Mouse (Mus musculus): ENCODE measurements at regions not wholly inside any gene's neighbourhood (a gene's known extent, or its start where the extent isn't known, plus 50 kb on each side); places are given as distances from the start of the nearest gene placed in this dataset.

- Histone ChIP-seq H3K36me3 (no peaks in the 10 kb centered on the region), H3K27ac (replicated peaks) (no peak overlapping the region), H3K4me2 (no peak overlapping the region), H3K4me3 (no peak overlapping the region), H3K4me1 (replicated peaks) (no peaks in the 10 kb centered on the region), H3K9ac (no peak overlapping the region), H3K27me3 (no peaks in the 10 kb centered on the region), H3K9me3 (no peaks in the 10 kb centered on the region)
- WGBS, result 77% methylated on average over 14 of the region's 14 CpGs
- ATAC-seq (ENCODE audit: low read depth), result no peak
Measured at GRCm38 (mm10) chr16:50508673-50509528, 76.7 kb upstream of the Bbx start.

- no peaks in the 10 kb centered on the region for H3K4me1 ChIP-seq (replicated peaks)
- ATAC-seq (ENCODE audit: low read depth), result no peak
- 75% methylated on average over 3 of the region's 3 CpGs for WGBS
- H3K4me2 ChIP-seq, result no peak overlapping the region
- no peak overlapping the region for H3K4me3 ChIP-seq
- no peak overlapping the region for H3K27ac ChIP-seq (replicated peaks)
- H3K9ac ChIP-seq, result no peak overlapping the region
- H3K9me3 ChIP-seq, result no peaks in the 10 kb centered on the region
- no peaks in the 10 kb centered on the region for H3K36me3 ChIP-seq
- no peaks in the 10 kb centered on the region for H3K27me3 ChIP-seq
Measured at GRCm38 (mm10) chr16:50504619-50505018, 72.4 kb upstream of the Bbx start.

GRCm38 (mm10) chr16:50498909-50499308, 66.7 kb upstream of the Bbx start:
- no peaks in the 10 kb centered on the region for H3K4me1 ChIP-seq (replicated peaks)
- H3K9me3 ChIP-seq, result no peaks in the 10 kb centered on the region
- no peak overlapping the region for H3K9ac ChIP-seq
- H3K27me3 ChIP-seq, result no peaks in the 10 kb centered on the region
- no peak overlapping the region for H3K27ac ChIP-seq (replicated peaks)
- H3K36me3 ChIP-seq, result no peaks in the 10 kb centered on the region
- no peak overlapping the region for H3K4me2 ChIP-seq
- ATAC-seq (ENCODE audit: low read depth), result no peak
- WGBS, result 79% methylated on average over 7 of the region's 7 CpGs
- no peak overlapping the region for H3K4me3 ChIP-seq

GRCm38 (mm10) chr16:50493662-50494061, 61.5 kb upstream of the Bbx start:
- WGBS, result 95% methylated on average over 2 of the region's 2 CpGs
- Histone ChIP-seq H3K27me3 (no peaks in the 10 kb centered on the region), H3K4me2 (no peak overlapping the region), H3K9ac (no peak overlapping the region), H3K36me3 (no peaks in the 10 kb centered on the region), H3K9me3 (no peaks in the 10 kb centered on the region), H3K27ac (replicated peaks) (no peak overlapping the region), H3K4me3 (no peak overlapping the region), H3K4me1 (replicated peaks) (no peaks in the 10 kb centered on the region)
- ATAC-seq (ENCODE audit: low read depth), result no peak

GRCm38 (mm10) chr16:50489244-50489643, 57.1 kb upstream of the Bbx start:
- no peak overlapping the region for H3K4me2 ChIP-seq
- no peaks in the 10 kb centered on the region for H3K27me3 ChIP-seq
- ATAC-seq (ENCODE audit: low read depth), result no peak
- no peak overlapping the region for H3K27ac ChIP-seq (replicated peaks)
- WGBS, result 86% methylated on average over 6 of the region's 6 CpGs
- no peak overlapping the region for H3K9ac ChIP-seq
- H3K9me3 ChIP-seq, result no peaks in the 10 kb centered on the region
- H3K36me3 ChIP-seq, result no peaks in the 10 kb centered on the region
- no peak overlapping the region for H3K4me3 ChIP-seq
- H3K4me1 ChIP-seq (replicated peaks), result no peaks in the 10 kb centered on the region

GRCm38 (mm10) chr16:50482360-50482786, 50.2 kb upstream of the Bbx start:
- no peaks in the 10 kb centered on the region for H3K9me3 ChIP-seq
- H3K27ac ChIP-seq (replicated peaks), result no peak overlapping the region
- no peak overlapping the region for H3K4me3 ChIP-seq
- ATAC-seq (ENCODE audit: low read depth), result no peak
- H3K36me3 ChIP-seq, result no peaks in the 10 kb centered on the region
- no peak overlapping the region for H3K9ac ChIP-seq
- 22% methylated on average over 9 of the region's 9 CpGs for WGBS
- H3K27me3 ChIP-seq, result no peaks in the 10 kb centered on the region
- peaks cover 6% of the 10 kb centered on the region for H3K4me1 ChIP-seq (replicated peaks)
- peak overlapping the region; percentile 29; the same call in 1 of the 2 replicates for H3K4me2 ChIP-seq
